Comparison of ENCODE assay signal across 29 mouse cellular contexts in genomic region chr3:126016166-126016565, GRCm38 (mm10).
"Had no signal": no experiment of that assay in that cellular context is flagged by ENCODE, and none has a peak within 500 bp of the region (broad histone marks: within the 10 kb centered on the region; RNA-seq: fewer than 3 reads in every experiment).

No protein-coding gene starts in this region.

- H3K27me3 ChIP-seq: limb, embryonic 12.5 days; limb, embryonic 13.5 days; limb, embryonic 15.5 days; liver, embryonic 12.5 days; liver, embryonic 13.5 days; liver, embryonic 15.5 days; lung, embryonic 15.5 days; megakaryocyte, embryonic 14.5 days; midbrain, embryonic 12.5 days; midbrain, embryonic 13.5 days; neural tube, embryonic 12.5 days; neural tube, embryonic 13.5 days had no signal

- H3K9ac ChIP-seq: limb, embryonic 12.5 days; limb, embryonic 13.5 days; limb, embryonic 15.5 days; liver, embryonic 12.5 days; liver, embryonic 13.5 days; liver, embryonic 14.5 days; liver, embryonic 15.5 days; liver, postnatal 0 days; lung, embryonic 14.5 days; lung, embryonic 15.5 days; midbrain, embryonic 12.5 days; midbrain, embryonic 13.5 days; neural tube, embryonic 12.5 days; neural tube, embryonic 13.5 days had no signal

- H3K36me3 ChIP-seq: limb, embryonic 10.5 days; limb, embryonic 12.5 days; limb, embryonic 13.5 days; limb, embryonic 15.5 days; liver, embryonic 12.5 days; liver, embryonic 13.5 days; liver, embryonic 15.5 days; lung, embryonic 15.5 days; midbrain, embryonic 10.5 days; midbrain, embryonic 12.5 days; midbrain, embryonic 13.5 days; neural tube, embryonic 12.5 days; neural tube, embryonic 13.5 days had no signal

- H3K9me3 ChIP-seq: limb, embryonic 10.5 days; limb, embryonic 12.5 days; limb, embryonic 13.5 days; limb, embryonic 15.5 days; liver, embryonic 12.5 days; liver, embryonic 13.5 days; liver, embryonic 15.5 days; lung, embryonic 15.5 days; megakaryocyte, embryonic 14.5 days; midbrain, embryonic 10.5 days; midbrain, embryonic 12.5 days; midbrain, embryonic 13.5 days; neural tube, embryonic 12.5 days; neural tube, embryonic 13.5 days had no signal

- H3K27ac ChIP-seq: limb, embryonic 10.5 days; limb, embryonic 12.5 days; limb, embryonic 13.5 days; limb, embryonic 15.5 days; liver, embryonic 12.5 days; liver, embryonic 13.5 days; liver, embryonic 14.5 days; liver, embryonic 15.5 days; lung, embryonic 15.5 days; macrophage; midbrain, embryonic 10.5 days; midbrain, embryonic 12.5 days; midbrain, embryonic 13.5 days; neural tube, embryonic 12.5 days; neural tube, embryonic 13.5 days had no signal

- DNase-seq: left cerebral cortex, postnatal 4 days; liver; liver, embryonic 13.5 days; liver, postnatal 0 days; lung, adult 18-20 months; lung, adult 2 months; lung, embryonic 14.5 days; lung, postnatal 10 days; lung, postnatal 14 days; lung, postnatal 4 days had no signal

- H3K4me2 ChIP-seq: limb, embryonic 12.5 days; limb, embryonic 13.5 days; limb, embryonic 15.5 days; liver, embryonic 11.5 days; liver, embryonic 12.5 days; liver, embryonic 13.5 days; liver, embryonic 15.5 days; lung, embryonic 14.5 days; lung, embryonic 15.5 days; midbrain, embryonic 11.5 days; midbrain, embryonic 12.5 days; midbrain, embryonic 13.5 days; neural tube, embryonic 12.5 days; neural tube, embryonic 13.5 days had no signal

- ATAC-seq: liver, embryonic 12.5 days; liver, postnatal 0 days; lung, postnatal 0 days; midbrain, embryonic 13.5 days had no signal

- H3K4me1 ChIP-seq: limb, embryonic 10.5 days; limb, embryonic 12.5 days; limb, embryonic 13.5 days; limb, embryonic 15.5 days; liver, embryonic 12.5 days; liver, embryonic 13.5 days; liver, embryonic 15.5 days; lung, embryonic 15.5 days; megakaryocyte, embryonic 14.5 days; midbrain, embryonic 10.5 days; midbrain, embryonic 12.5 days; midbrain, embryonic 13.5 days; neural tube, embryonic 12.5 days; neural tube, embryonic 13.5 days had no signal

- H3K4me3 ChIP-seq: limb, embryonic 10.5 days; limb, embryonic 12.5 days; limb, embryonic 13.5 days; limb, embryonic 15.5 days; liver, embryonic 12.5 days; liver, embryonic 13.5 days; liver, embryonic 15.5 days; lung, embryonic 15.5 days; megakaryocyte, embryonic 14.5 days; midbrain, embryonic 10.5 days; midbrain, embryonic 12.5 days; midbrain, embryonic 13.5 days; myocyte; neural tube, embryonic 12.5 days; neural tube, embryonic 13.5 days had no signal
